ENCODE assay signal across 25 mouse cellular contexts in genomic region chr10:43910032-43910872, GRCm38 (mm10). TPM values are rescaled to one million over a fixed set of nuclear protein-coding genes. Genes with fewer than 3 reads are reported as not detected.
DNase-seq lines count a peak whose midpoint lies in the region; ATAC-seq lines count a peak whose summit lies in the region.
"Had no signal": no experiment of that assay in that cellular context is flagged by ENCODE, and none has a peak within 500 bp of the region (broad histone marks: within the 10 kb centered on the region; RNA-seq: fewer than 3 reads in every experiment).

No protein-coding gene starts in this region.

- H3K27ac ChIP-seq in liver, embryonic 12.5 days, result peak overlapping the region; percentile 39; the same call in 1 of the 2 replicates
- no peak overlapping the region for H3K27ac ChIP-seq in liver, embryonic 11.5 days (ENCODE audit: low read depth, low read length)
- no peak overlapping the region for H3K27ac ChIP-seq in kidney, embryonic 15.5 days
- H3K27ac ChIP-seq: hindbrain, embryonic 10.5 days; hindbrain, embryonic 15.5 days; limb, embryonic 13.5 days; liver, embryonic 14.5 days had no signal

- no peaks in the 10 kb centered on the region for H3K27me3 ChIP-seq in liver, embryonic 12.5 days (replicated peaks)
- no peaks in the 10 kb centered on the region for H3K27me3 ChIP-seq in liver, embryonic 11.5 days (replicated peaks; ENCODE audit: control insufficient read depth, insufficient read depth, low read length)
- no peaks in the 10 kb centered on the region for H3K27me3 ChIP-seq in kidney, embryonic 15.5 days
- H3K27me3 ChIP-seq: heart, embryonic 12.5 days; hindbrain, embryonic 15.5 days; limb, embryonic 13.5 days had no signal

- no peaks in the 10 kb centered on the region for H3K9me3 ChIP-seq in liver, embryonic 12.5 days (replicated peaks)
- H3K9me3 ChIP-seq in liver, embryonic 11.5 days (ENCODE audit: control insufficient read depth, low read length), result no peaks in the 10 kb centered on the region
- no peaks in the 10 kb centered on the region for H3K9me3 ChIP-seq in kidney, embryonic 15.5 days (replicated peaks)
- H3K9me3 ChIP-seq: heart, embryonic 12.5 days; hindbrain, embryonic 10.5 days; hindbrain, embryonic 15.5 days; limb, embryonic 13.5 days had no signal

- no peak for ATAC-seq in liver, embryonic 12.5 days
- ATAC-seq in liver, embryonic 11.5 days (replicated peaks; ENCODE audit: low FRiP score), result no peak
- peak; percentile 87 to 94 for ATAC-seq in hematopoietic stem cell, adult 5-6 weeks (replicated peaks in 1 of 2; ENCODE audit: insufficient read depth in 1 of 2, low FRiP score in 2 of 2, low TSS enrichment in 1 of 2, low read depth in 1 of 2, poor library complexity in 2 of 2, severe bottlenecking in 2 of 2)
- ATAC-seq in megakaryocyte-erythroid progenitor cell, adult 5-6 weeks (replicated peaks; ENCODE audit: low FRiP score, low TSS enrichment, poor library complexity, severe bottlenecking), result 0 out of 2 replicates have a peak, but pooled peaks have one; percentile 20
- ATAC-seq in kidney, embryonic 15.5 days (replicated peaks; ENCODE audit: low FRiP score), result no peak
- ATAC-seq: forebrain, embryonic 16.5 days; inflammation-experienced regulatory T-cells, adult 6 months had no signal

- peaks cover 18% of the 10 kb centered on the region for H3K4me1 ChIP-seq in liver, embryonic 12.5 days
- 0 out of 2 replicates have a peak, but pooled peaks cover 3% of the 10 kb centered on the region for H3K4me1 ChIP-seq in liver, embryonic 11.5 days (replicated peaks; ENCODE audit: control insufficient read depth, insufficient read depth, low read length)
- no peaks in the 10 kb centered on the region for H3K4me1 ChIP-seq in kidney, embryonic 15.5 days
- H3K4me1 ChIP-seq: heart, embryonic 12.5 days; hindbrain, embryonic 10.5 days; hindbrain, embryonic 15.5 days; limb, embryonic 13.5 days had no signal

- no peak overlapping the region for H3K4me2 ChIP-seq in liver, embryonic 12.5 days
- H3K4me2 ChIP-seq in liver, embryonic 11.5 days, result no peak overlapping the region
- H3K4me2 ChIP-seq in kidney, embryonic 15.5 days, result no peak overlapping the region
- H3K4me2 ChIP-seq: heart, embryonic 12.5 days; hindbrain, embryonic 15.5 days; limb, embryonic 13.5 days; lung, embryonic 14.5 days had no signal

- peaks cover 21% of the 10 kb centered on the region for H3K36me3 ChIP-seq in liver, embryonic 12.5 days
- peaks cover 3% of the 10 kb centered on the region; the same call in 1 of the 2 replicates for H3K36me3 ChIP-seq in liver, embryonic 11.5 days (ENCODE audit: control insufficient read depth, insufficient read depth, low read length)
- H3K36me3 ChIP-seq in kidney, embryonic 15.5 days, result no peaks in the 10 kb centered on the region
- H3K36me3 ChIP-seq: hindbrain, embryonic 15.5 days; limb, embryonic 13.5 days had no signal

- H3K9ac ChIP-seq in liver, embryonic 12.5 days, result no peak overlapping the region
- H3K9ac ChIP-seq in liver, embryonic 11.5 days (ENCODE audit: low read depth, low read length), result no peak overlapping the region
- H3K9ac ChIP-seq in kidney, embryonic 15.5 days, result no peak overlapping the region
- H3K9ac ChIP-seq: heart, embryonic 12.5 days; hindbrain, embryonic 15.5 days; limb, embryonic 13.5 days; liver, embryonic 14.5 days; lung, embryonic 14.5 days had no signal

- no peak for DNase-seq in liver, embryonic 11.5 days (ENCODE audit: low spot score)
- peak; percentile 85 for DNase-seq in MEL-GATA-1-ER (ENCODE audit: extremely low read depth, low read depth)
- DNase-seq in urinary bladder, adult 18-20 months (ENCODE audit: low spot score in 2 of 2), result no peak
- DNase-seq in heart, adult 18-20 months, result no peak
- DNase-seq: adrenal gland, adult 8-10 months; cerebellum, adult 11-12 months; cerebellum, adult 9-11 months; kidney, adult 18-20 months; kidney, postnatal 4 days; lung, embryonic 14.5 days; lung, postnatal 14 days; midbrain, embryonic 14.5 days; right cerebral cortex, adult 18-20 months had no signal

- H3K4me3 ChIP-seq in liver, embryonic 12.5 days, result no peak overlapping the region
- H3K4me3 ChIP-seq in liver, embryonic 11.5 days (ENCODE audit: low read depth, low read length), result no peak overlapping the region
- no peak overlapping the region for H3K4me3 ChIP-seq in kidney, embryonic 15.5 days (replicated peaks)
- H3K4me3 ChIP-seq: erythroblast, embryonic 14.5 days; heart, embryonic 12.5 days; hindbrain, embryonic 10.5 days; hindbrain, embryonic 15.5 days; limb, embryonic 13.5 days had no signal

- 70% methylated on average over 12 of the region's 12 CpGs for WGBS in liver, embryonic 12.5 days (ENCODE audit: insufficient replicate concordance)
- WGBS in liver, embryonic 11.5 days, result 74% methylated on average over 12 of the region's 12 CpGs
- 79% methylated on average over 12 of the region's 12 CpGs for WGBS in kidney, embryonic 15.5 days

RNA-seq across cellular contexts. Expression of gene Rtn4ip1, which starts 8.6 kb away (rescaled TPM):
- 18.4 and 18.5 TPM in 2 replicates for polyA plus RNA-seq in liver, embryonic 12.5 days (2016; fragmentation: Nextera tagmentation; extraction: Ambion mirVana)
- polyA plus RNA-seq in liver, embryonic 11.5 days (2014; fragmentation: Nextera tagmentation; extraction: Ambion mirVana), result 25.8 and 26.7 TPM in 2 replicates
- total RNA-seq in hematopoietic stem cell, adult 5-6 weeks (2017), result 13.1 and 13.8 TPM in 2 replicates
- total RNA-seq in megakaryocyte-erythroid progenitor cell, adult 5-6 weeks (2014; fragmentation: Nextera tagmentation), result 19.3 and 29.1 TPM in 2 replicates
- 17.0 and 17.4 TPM in 2 replicates for total RNA-seq in megakaryocyte-erythroid progenitor cell, adult 5-6 weeks (2017)
- 16.4 and 17.1 TPM in 2 replicates for polyA plus RNA-seq in kidney, embryonic 15.5 days (2015; fragmentation: Nextera tagmentation; extraction: Ambion mirVana)
- 10 to 100 TPM; 66.6 to 69.8 TPM for total RNA-seq in heart, adult 18-20 months (2021)

RNA-seq across cellular contexts. Expression of gene Qrsl1, which starts 8.7 kb away (rescaled TPM):
- 12.0 and 12.7 TPM in 2 replicates for polyA plus RNA-seq in liver, embryonic 12.5 days (2016; fragmentation: Nextera tagmentation; extraction: Ambion mirVana)
- polyA plus RNA-seq in liver, embryonic 11.5 days (2014; fragmentation: Nextera tagmentation; extraction: Ambion mirVana), result 20.8 and 20.9 TPM in 2 replicates
- 13.2 and 18.7 TPM in 2 replicates for total RNA-seq in hematopoietic stem cell, adult 5-6 weeks (2017)
- 15.3 and 30.8 TPM in 2 replicates for total RNA-seq in megakaryocyte-erythroid progenitor cell, adult 5-6 weeks (2014; fragmentation: Nextera tagmentation)
- total RNA-seq in megakaryocyte-erythroid progenitor cell, adult 5-6 weeks (2017), result 9.3 and 14.6 TPM in 2 replicates
- polyA plus RNA-seq in kidney, embryonic 15.5 days (2015; fragmentation: Nextera tagmentation; extraction: Ambion mirVana), result 29.8 and 29.9 TPM in 2 replicates
- 10 to 100 TPM; 25.8 to 33.3 TPM for total RNA-seq in heart, adult 18-20 months (2021)

Comparison
In these comparisons a context has a peak if more than half of its experiments do, and no peak if none do; other contexts are left out.
1. ATAC-seq: peak in hematopoietic stem cell, adult 5-6 weeks (2 of 2) and megakaryocyte-erythroid progenitor cell, adult 5-6 weeks (single experiment); none in liver, embryonic 12.5 days (single experiment), liver, embryonic 11.5 days (single experiment) and kidney, embryonic 15.5 days (single experiment).